9 mouse cellular contexts compared by ENCODE assay signal in the genomic region with DNA sequence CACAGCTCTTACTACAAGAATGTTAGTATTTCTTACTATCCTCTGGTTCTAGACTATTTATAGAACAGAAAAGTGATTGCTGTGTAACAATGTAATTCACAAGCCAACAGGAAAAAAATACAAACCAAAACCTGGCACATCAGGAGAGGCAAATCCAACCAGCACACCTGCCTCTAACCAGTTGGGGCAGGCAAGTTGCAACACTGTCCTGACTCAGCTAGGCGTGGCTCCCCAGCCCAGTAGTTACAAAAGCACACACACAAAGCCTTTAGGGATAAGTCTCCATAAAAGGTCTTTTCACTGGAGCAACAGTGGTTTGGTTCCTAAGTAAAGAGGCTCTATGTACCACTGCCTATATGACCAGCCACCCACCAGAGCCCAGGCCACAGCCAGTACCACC. TPM values are rescaled to one million over a fixed set of nuclear protein-coding genes. Genes with fewer than 3 reads are reported as not detected.
DNase-seq lines count a peak whose midpoint lies in the region; ATAC-seq and TF ChIP-seq lines count a peak whose summit lies in the region.
"Had no signal": no experiment of that assay in that cellular context is flagged by ENCODE, and none has a peak within 500 bp of the region (broad histone marks: within the 10 kb centered on the region; RNA-seq: fewer than 3 reads in every experiment).

No protein-coding gene starts in this region.

- WGBS in kidney, postnatal 0 days: 60% methylated on average over 1 of the region's 1 CpGs
- WGBS in bone marrow, adult 2 months: 22% methylated on average over 1 of the region's 1 CpGs
- whole genome bisulfite sequencing in liver, embryonic 13.5 days (ENCODE audit: insufficient replicate concordance): 58% methylated on average over 1 of the region's 1 CpGs
- WGBS in stomach, postnatal 0 days: 39% methylated on average over 1 of the region's 1 CpGs

- H3K4me2 ChIP-seq in kidney, postnatal 0 days (ENCODE audit: low read length): no peak overlapping the region
- H3K4me2 ChIP-seq in liver, embryonic 13.5 days: no peak overlapping the region
- no peak overlapping the region for H3K4me2 ChIP-seq in stomach, postnatal 0 days (replicated peaks; ENCODE audit: low read depth)

- TF ChIP-seq POLR2A in bone marrow, adult 2 months (IDR thresholded peaks at IDR 0.05; ENCODE audit: borderline replicate concordance, control insufficient read depth, low read depth, low read length): no peak

- H3K4me3 ChIP-seq in kidney, postnatal 0 days (replicated peaks; ENCODE audit: low read depth, low read length): no peak overlapping the region
- no peak overlapping the region for H3K4me3 ChIP-seq in bone marrow, adult 2 months (replicated peaks; ENCODE audit: control insufficient read depth, low read depth, low read length)
- H3K4me3 ChIP-seq in liver, embryonic 13.5 days (replicated peaks): no peak overlapping the region
- H3K4me3 ChIP-seq in stomach, postnatal 0 days (ENCODE audit: low read depth, low read length): no peak overlapping the region
- H3K4me3 ChIP-seq: erythroblast, embryonic 14.5 days had no signal

- no peaks in the 10 kb centered on the region for H3K36me3 ChIP-seq in kidney, postnatal 0 days (ENCODE audit: insufficient read depth, low read length)
- peaks cover 9% of the 10 kb centered on the region; the same call in 1 of the 2 replicates for H3K36me3 ChIP-seq in liver, embryonic 13.5 days
- no peaks in the 10 kb centered on the region for H3K36me3 ChIP-seq in stomach, postnatal 0 days (ENCODE audit: control insufficient read depth, insufficient read depth, low read length)

- TF ChIP-seq EP300 in stomach, postnatal 0 days (optimal IDR thresholded peaks at IDR 0.05): peak; percentile 93

- ATAC-seq in kidney, postnatal 0 days (replicated peaks; ENCODE audit: low FRiP score, low read depth): no peak
- peak; percentile 49; the same call in 1 of the 2 replicates for ATAC-seq in liver, embryonic 13.5 days (ENCODE audit: low read depth)
- peak; percentile 92 for ATAC-seq in stomach, postnatal 0 days (ENCODE audit: low FRiP score, low TSS enrichment)

- peaks cover 20% of the 10 kb centered on the region; the same call in 1 of the 2 replicates for H3K4me1 ChIP-seq in kidney, postnatal 0 days (replicated peaks; ENCODE audit: insufficient read depth, low read length)
- peaks cover 19% of the 10 kb centered on the region for H3K4me1 ChIP-seq in bone marrow, adult 2 months (ENCODE audit: control insufficient read depth, insufficient read depth, low read length)
- H3K4me1 ChIP-seq in liver, embryonic 13.5 days (replicated peaks): peaks cover 77% of the 10 kb centered on the region
- peaks cover 6% of the 10 kb centered on the region; the same call in 1 of the 2 replicates for H3K4me1 ChIP-seq in stomach, postnatal 0 days (replicated peaks; ENCODE audit: control insufficient read depth, insufficient read depth)

- 0 out of 2 replicates have a peak overlapping the region, but pooled peaks have one; percentile 36 for H3K27ac ChIP-seq in kidney, postnatal 0 days
- H3K27ac ChIP-seq in bone marrow, adult 2 months (ENCODE audit: control insufficient read depth, insufficient read depth, low read depth, low read length, poor library complexity): peak overlapping the region; percentile 51; the same call in 1 of the 2 replicates
- H3K27ac ChIP-seq in liver, embryonic 13.5 days: peak overlapping the region; percentile 22
- peak overlapping the region; percentile 88 for H3K27ac ChIP-seq in stomach, postnatal 0 days (replicated peaks)

- H3K9me3 ChIP-seq in kidney, postnatal 0 days (replicated peaks; ENCODE audit: low read length): no peaks in the 10 kb centered on the region
- no peaks in the 10 kb centered on the region for H3K9me3 ChIP-seq in liver, embryonic 13.5 days (replicated peaks)
- H3K9me3 ChIP-seq in stomach, postnatal 0 days (ENCODE audit: control insufficient read depth, low read length): no peaks in the 10 kb centered on the region

- no peak for TF ChIP-seq CTCF in kidney, postnatal 0 days (IDR thresholded peaks at IDR 0.05; ENCODE audit: low read depth)
- no peak for TF ChIP-seq CTCF in bone marrow, adult 2 months (IDR thresholded peaks at IDR 0.05; ENCODE audit: control insufficient read depth, insufficient read depth, low read length)
- no peak for TF ChIP-seq CTCF in stomach, postnatal 0 days (IDR thresholded peaks at IDR 0.05; ENCODE audit: low read depth)

- H3K27me3 ChIP-seq in kidney, postnatal 0 days (ENCODE audit: insufficient read depth, low read length): no peaks in the 10 kb centered on the region
- no peaks in the 10 kb centered on the region for H3K27me3 ChIP-seq in liver, embryonic 13.5 days
- H3K27me3 ChIP-seq in stomach, postnatal 0 days (ENCODE audit: control insufficient read depth, insufficient read depth, low read length): no peaks in the 10 kb centered on the region

- H3K9ac ChIP-seq in kidney, postnatal 0 days (ENCODE audit: low read depth, low read length): no peak overlapping the region
- H3K9ac ChIP-seq in liver, embryonic 13.5 days: no peak overlapping the region
- no peak overlapping the region for H3K9ac ChIP-seq in stomach, postnatal 0 days (ENCODE audit: low read length)

- no peak for DNase-seq in kidney, postnatal 0 days (ENCODE audit: low spot score)
- no peak for DNase-seq in kidney, adult 9 months
- DNase-seq in liver, embryonic 13.5 days: no peak
- peak; percentile 80 for DNase-seq in stomach, postnatal 0 days (ENCODE audit: low spot score)
- DNase-seq in gastrocnemius, adult 8-10 months (ENCODE audit: low spot score in 2 of 2): no peak
- no peak for DNase-seq in layer of hippocampus, postnatal 10 days (ENCODE audit: low spot score in 2 of 2)
- DNase-seq: thymus, postnatal 36 days had no signal

RNA-seq across cellular contexts. Expression of a gene that starts 20.8 kb away (rescaled TPM):
- 44.2 and 57.9 TPM in 2 replicates for polyA plus RNA-seq in kidney, postnatal 0 days (2015; fragmentation: Nextera tagmentation; extraction: Ambion mirVana)
- polyA plus RNA-seq in bone marrow, adult 2 months (2011; ENCODE audit: insufficient read depth, insufficient read length, low replicate concordance, missing spikeins): 38.1 and 78.7 TPM in 2 replicates
- polyA plus RNA-seq in liver, embryonic 13.5 days (2015; fragmentation: Nextera tagmentation; extraction: Ambion mirVana): 10.7 and 13.6 TPM in 2 replicates
- polyA plus RNA-seq in stomach, postnatal 0 days (2015; fragmentation: Nextera tagmentation; extraction: Ambion mirVana): 35.0 and 35.8 TPM in 2 replicates
- total RNA-seq in gastrocnemius, adult 8-10 months (2022): 10 to 100 TPM; 55.0 to 63.5 (median 62.4) TPM
- total RNA-seq in layer of hippocampus, postnatal 10 days (2021): 100 to 1,000 TPM; 147 to 160 TPM

RNA-seq across cellular contexts. Expression of a gene that starts 41.5 kb away (rescaled TPM):
- 49.6 and 54.0 TPM in 2 replicates for polyA plus RNA-seq in kidney, postnatal 0 days (2015; fragmentation: Nextera tagmentation; extraction: Ambion mirVana)
- 66.1 and 74.6 TPM in 2 replicates for polyA plus RNA-seq in bone marrow, adult 2 months (2011; ENCODE audit: insufficient read depth, insufficient read length, low replicate concordance, missing spikeins)
- 25.3 and 25.7 TPM in 2 replicates for polyA plus RNA-seq in liver, embryonic 13.5 days (2015; fragmentation: Nextera tagmentation; extraction: Ambion mirVana)
- polyA plus RNA-seq in stomach, postnatal 0 days (2015; fragmentation: Nextera tagmentation; extraction: Ambion mirVana): 29.6 and 32.0 TPM in 2 replicates
- total RNA-seq in gastrocnemius, adult 8-10 months (2022): 10 to 100 TPM; 74.1 to 81.0 (median 77.4) TPM
- 10 to 100 TPM; 65.8 to 75.5 TPM for total RNA-seq in layer of hippocampus, postnatal 10 days (2021)

Comparison
In these comparisons a context has a peak if more than half of its experiments do, and no peak if none do; other contexts are left out.
1. H3K27ac ChIP-seq: peak in every context shown above with its lines; median percentile 88 in stomach, postnatal 0 days; 51 in bone marrow, adult 2 months; 36 in kidney, postnatal 0 days; 22 in liver, embryonic 13.5 days.